Mouse (Mus musculus) midbrain, embryonic 12.5 days (tissue): Measurements from ENCODE around the gene Gm5861. TPM values are rescaled to one million over a fixed set of nuclear protein-coding genes. Genes with fewer than 3 reads are reported as not detected.
"Not testable (repeated sequence)": the region's sequence is repeated elsewhere in the genome, so short reads cannot be mapped to it uniquely, and the experiment has no call there.

Source experiments
- ATAC-seq: fragments of 200-750 bp; cut with Nextera tagmentation; 2 replicates; pipeline ENCODE4 v1.8.0; 2017; ENCODE audit warnings: low read depth, moderate TSS enrichment, moderate library complexity; ENCODE audit not compliant: low FRiP score
- H3K27ac ChIP-seq: fragments of 300-500 bp; sonication (generic); replicated peaks from 2 replicates; pipeline ENCODE4 v1.5.1; 2016; ENCODE audit warnings: mild to moderate bottlenecking
- H3K27me3 ChIP-seq: fragments of 300-500 bp; sonication (generic); 2 replicates; pipeline ENCODE4 v1.6.1; 2016; ENCODE audit warnings: mild to moderate bottlenecking
- H3K36me3 ChIP-seq: fragments of 300-500 bp; sonication (generic); 2 replicates; pipeline ENCODE4 v1.6.1; 2016
- H3K4me1 ChIP-seq: fragments of 300-500 bp; sonication (generic); 2 replicates; pipeline ENCODE4 v1.6.1; 2016
- H3K4me2 ChIP-seq: fragments of 300-500 bp; sonication (generic); replicated peaks from 2 replicates; pipeline ENCODE4 v1.6.1; 2016; ENCODE audit warnings: mild to moderate bottlenecking, moderate library complexity
- H3K4me3 ChIP-seq: fragments of 300-500 bp; sonication (generic); 2 replicates; pipeline ENCODE4 v1.5.1; 2016; ENCODE audit warnings: mild to moderate bottlenecking
- H3K9ac ChIP-seq: fragments of 300-500 bp; sonication (generic); replicated peaks from 2 replicates; pipeline ENCODE4 v1.6.1; 2016; ENCODE audit warnings: mild to moderate bottlenecking, moderate library complexity
- H3K9me3 ChIP-seq: fragments of 300-500 bp; sonication (generic); 2 replicates; pipeline ENCODE4 v1.6.1; 2016; ENCODE audit warnings: mild to moderate bottlenecking
- WGBS: fragments of 180-500 bp; shearing (Covaris S2); methylation state at CpG from one replicate; pipeline ENCODE4 v1.1.7; 2016; 5-methylcytosine and 5-hydroxymethylcytosine counted together
- polyA plus RNA-seq: library from polyadenylated mRNA; unstranded; fragments of >200 nt; fragmentation: Nextera tagmentation; extraction: Ambion mirVana; gene quantifications from 2 replicates; pipeline ENCODE4 v1.2.1, GENCODE M21; 2016

Gm5861 gene
- polyA plus RNA-seq, result not detected in 2 replicates

- not testable (repeated sequence) for H3K9me3 ChIP-seq, H3K36me3 ChIP-seq, H3K4me1 ChIP-seq, H3K4me2 ChIP-seq, H3K27ac ChIP-seq, H3K4me3 ChIP-seq, ATAC-seq, H3K27me3 ChIP-seq, H3K9ac ChIP-seq
- 75% methylated on average over 3 of the region's 3 CpGs for WGBS
Measured at GRCm38 (mm10) chr5:11182772-11183171, at the start of gene Gm5861. Gene Gm5861 (plus strand): TSS chr5:11183072.

GRCm38 (mm10) chr5:11138031-11138430 is 44.8 kb upstream of the Gm5861 start:
- not testable (repeated sequence) for H3K4me3 ChIP-seq, H3K36me3 ChIP-seq, H3K27ac ChIP-seq, H3K9ac ChIP-seq, H3K4me1 ChIP-seq, H3K4me2 ChIP-seq, ATAC-seq, H3K27me3 ChIP-seq, H3K9me3 ChIP-seq
- 92% methylated on average over 12 of the region's 12 CpGs for WGBS

Other genes with a start within 250 kb of the Gm5861 start
- not detected in 2 replicates for gene Gm8871, start 235.3 kb upstream of the Gm5861 start, polyA plus RNA-seq
- gene Gm8857, start 235.3 kb upstream of the Gm5861 start, polyA plus RNA-seq, result not detected in 2 replicates
- gene Gm8879, start 55.4 kb upstream of the Gm5861 start, polyA plus RNA-seq, result not detected in 2 replicates
- gene Gm8890, start 73.0 kb downstream of the Gm5861 start, polyA plus RNA-seq, result not detected in 2 replicates
- gene Speer1, start 158.4 kb downstream of the Gm5861 start, polyA plus RNA-seq, result not detected in 2 replicates
- not detected in 2 replicates for gene Gm8897, start 233.3 kb downstream of the Gm5861 start, polyA plus RNA-seq